Comparison of ENCODE assay signal across 8 mouse cellular contexts in genomic region chr6:30390714-30391697, GRCm38 (mm10). TPM values are rescaled to one million over a fixed set of nuclear protein-coding genes. Genes with fewer than 3 reads are reported as not detected.
DNase-seq lines count a peak whose midpoint lies in the region; ATAC-seq lines count a peak whose summit lies in the region.

Gene Zc3hc1, minus strand, starts transcription at chr6:30391028.

- peak within 1 kb of the TSS; percentile 55 for H3K4me3 ChIP-seq in hindbrain, embryonic 15.5 days

- H3K4me1 ChIP-seq in hindbrain, embryonic 15.5 days (replicated peaks), result peaks cover 10% of the 10 kb centered on the region

- H3K9me3 ChIP-seq in hindbrain, embryonic 15.5 days, result no peaks in the 10 kb centered on the region

- H3K9ac ChIP-seq in hindbrain, embryonic 15.5 days, result peak within 1 kb of the TSS; percentile 62

- H3K27me3 ChIP-seq in hindbrain, embryonic 15.5 days, result no peaks in the 10 kb centered on the region

- H3K4me2 ChIP-seq in hindbrain, embryonic 15.5 days, result peak within 1 kb of the TSS; percentile 49

- DNase-seq in T-cell, adult 2 months (ENCODE audit: low spot score), result peak; percentile 86
- DNase-seq in cerebellum, postnatal 25 days, result peak; percentile 78 to 84
- peak; percentile 78 to 79 for DNase-seq in frontal cortex, postnatal 36 days (ENCODE audit: low spot score in 2 of 2)
- peak; percentile 48 for DNase-seq in left cerebral cortex, adult 11 months (ENCODE audit: low spot score)
- DNase-seq in lung, postnatal 4 days, result peak; percentile 80 to 86
- peak; percentile 57 for DNase-seq in retina, postnatal 7 days (ENCODE audit: low read depth, low spot score)
- DNase-seq in urinary bladder, postnatal 14 days (ENCODE audit: low spot score), result peak; percentile 68

- peaks cover 8% of the 10 kb centered on the region for H3K36me3 ChIP-seq in hindbrain, embryonic 15.5 days

- WGBS in hindbrain, embryonic 15.5 days, result 18% methylated on average over 33 of the region's 33 CpGs

- peak; percentile 89 for ATAC-seq in hindbrain, embryonic 15.5 days (ENCODE audit: low FRiP score, low read depth)

- peak within 1 kb of the TSS; percentile 72 for H3K27ac ChIP-seq in hindbrain, embryonic 15.5 days (replicated peaks)

RNA-seq across cellular contexts. Expression of gene Zc3hc1, which starts in this region (rescaled TPM):
- polyA plus RNA-seq in hindbrain, embryonic 15.5 days (2015; fragmentation: Nextera tagmentation; extraction: Ambion mirVana), result 61.1 and 61.3 TPM in 2 replicates

Comparison
In these comparisons a context has a peak if more than half of its experiments do, and no peak if none do; other contexts are left out.
1. Peak in every context shown above with its lines: DNase-seq, ATAC-seq, H3K4me3 ChIP-seq and H3K27ac ChIP-seq.